Mouse (Mus musculus): ENCODE results near the gene Mob3c.

Mob3c gene

DNA sequence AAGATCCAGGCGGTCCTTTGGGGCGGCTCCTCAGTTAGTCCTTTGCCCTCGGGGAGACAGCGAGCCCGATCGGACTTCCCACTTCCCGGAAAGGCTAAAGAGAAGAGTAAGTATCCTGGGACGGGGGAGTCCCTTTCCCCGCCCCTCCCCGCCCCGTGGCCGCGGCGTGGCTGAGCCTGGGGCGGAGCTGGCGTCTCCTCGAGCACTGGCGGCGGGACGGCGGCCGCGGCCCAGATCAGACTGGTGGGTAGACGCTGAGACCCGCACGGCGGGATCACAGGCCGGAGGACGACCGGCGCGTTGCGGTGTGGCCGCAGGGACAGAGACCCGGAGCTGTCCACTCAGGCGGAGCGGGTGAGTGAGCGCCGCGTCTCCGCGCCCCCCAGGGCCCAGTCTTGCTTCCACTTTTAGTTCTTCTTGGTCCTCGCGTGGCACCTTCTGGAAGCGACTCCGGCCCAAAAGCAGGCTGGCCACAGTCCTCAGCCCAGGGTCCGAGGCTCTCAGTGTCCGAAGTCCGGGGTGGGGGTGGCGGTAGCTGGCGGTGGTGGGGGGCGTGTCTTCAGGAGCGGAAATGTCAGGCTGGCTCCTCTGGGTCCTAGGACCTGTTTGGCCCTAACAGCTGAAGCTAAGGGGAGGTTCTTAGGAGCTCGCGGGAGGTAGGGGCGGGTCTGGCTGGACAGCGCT, at the start of gene Mob3c:
Gene Mob3c, plus strand, starts transcription at position 205 of the 684 bp plus-strand sequence.
- no peak for DNase-seq (ENCODE audit: low read depth)

DNA sequence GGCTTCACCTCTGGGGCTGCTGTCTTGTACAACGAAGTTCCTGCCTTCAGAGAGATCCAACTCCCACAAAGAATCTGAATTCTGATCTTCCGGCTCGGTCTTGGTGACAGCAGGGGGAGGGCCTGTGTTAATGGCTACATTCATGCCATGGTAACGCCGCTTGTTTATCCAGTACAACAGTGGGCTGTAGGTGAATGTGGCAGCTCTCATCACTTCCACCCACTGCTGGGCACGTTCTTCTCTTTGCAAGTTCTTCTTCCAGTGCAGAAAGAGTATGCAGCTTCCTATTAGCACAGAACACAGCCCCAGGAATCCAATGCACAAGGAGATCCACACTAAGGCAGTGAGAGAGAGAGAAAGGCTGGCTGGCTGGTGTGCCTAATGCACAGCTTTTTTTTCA, 47.6 kb upstream of the Mob3c start:
- no peak for DNase-seq (ENCODE audit: low read depth)

DNA sequence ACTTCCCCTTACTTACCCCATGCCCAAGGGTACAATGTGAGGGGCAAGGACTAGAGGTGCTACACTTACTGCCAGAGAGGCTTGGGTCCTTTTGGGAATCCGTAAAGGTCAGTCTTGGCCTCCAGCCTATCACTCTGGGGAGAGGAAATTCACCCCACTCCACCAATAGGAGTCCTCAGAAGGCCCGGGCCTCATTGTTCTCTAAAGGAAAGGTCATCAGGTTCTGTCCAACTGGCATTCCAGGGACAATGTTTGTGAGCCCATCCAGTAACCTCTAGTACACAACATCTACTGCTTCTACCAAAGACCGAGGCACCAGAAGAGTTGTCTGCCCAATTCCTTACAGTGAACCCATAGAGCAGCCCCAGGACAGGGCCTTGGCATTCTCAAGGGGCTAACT, 47.0 kb upstream of the Mob3c start, which contains the start of gene Tex38:
Gene Tex38, minus strand, starts transcription at position 101 of the 400 bp plus-strand sequence.
- no peak for DNase-seq (ENCODE audit: low read depth)

DNA sequence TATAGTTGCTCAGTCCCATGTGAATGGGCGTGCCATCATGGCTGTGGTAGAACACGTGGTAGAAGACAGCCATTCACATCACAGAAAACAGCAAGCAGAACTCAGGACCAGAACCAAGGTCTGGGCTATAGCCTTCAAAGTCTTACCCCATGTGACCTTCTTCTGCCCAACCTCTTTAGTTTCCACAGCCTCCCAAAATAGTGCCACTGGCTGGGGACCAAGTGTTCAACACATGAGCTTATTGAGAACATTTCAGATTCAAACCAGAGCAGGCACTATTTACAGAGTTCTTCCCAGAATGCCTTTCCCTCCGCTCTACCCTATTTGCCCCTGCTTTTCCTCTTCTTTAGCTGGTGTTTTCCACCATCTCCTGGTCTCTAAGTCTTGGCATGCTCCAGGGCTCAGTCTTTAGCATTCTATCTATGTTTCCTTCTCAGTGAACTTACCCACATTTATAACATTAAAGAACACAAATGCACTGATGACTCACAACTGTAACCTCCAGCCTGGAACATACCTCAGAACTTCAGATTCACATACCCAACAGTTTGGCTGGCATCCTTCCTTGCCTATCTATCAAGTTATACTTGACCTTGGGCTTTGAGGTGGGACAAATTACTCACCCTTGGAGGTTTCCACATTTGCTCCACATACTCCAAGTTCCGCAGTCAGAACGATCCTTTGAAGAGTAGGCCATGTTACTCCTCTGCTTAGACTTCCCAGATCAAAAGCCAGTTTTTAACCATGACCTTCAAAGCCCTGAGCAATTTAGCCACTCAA, 45.7 kb upstream of the Mob3c start:
- DNase-seq (ENCODE audit: low read depth): no peak

DNA sequence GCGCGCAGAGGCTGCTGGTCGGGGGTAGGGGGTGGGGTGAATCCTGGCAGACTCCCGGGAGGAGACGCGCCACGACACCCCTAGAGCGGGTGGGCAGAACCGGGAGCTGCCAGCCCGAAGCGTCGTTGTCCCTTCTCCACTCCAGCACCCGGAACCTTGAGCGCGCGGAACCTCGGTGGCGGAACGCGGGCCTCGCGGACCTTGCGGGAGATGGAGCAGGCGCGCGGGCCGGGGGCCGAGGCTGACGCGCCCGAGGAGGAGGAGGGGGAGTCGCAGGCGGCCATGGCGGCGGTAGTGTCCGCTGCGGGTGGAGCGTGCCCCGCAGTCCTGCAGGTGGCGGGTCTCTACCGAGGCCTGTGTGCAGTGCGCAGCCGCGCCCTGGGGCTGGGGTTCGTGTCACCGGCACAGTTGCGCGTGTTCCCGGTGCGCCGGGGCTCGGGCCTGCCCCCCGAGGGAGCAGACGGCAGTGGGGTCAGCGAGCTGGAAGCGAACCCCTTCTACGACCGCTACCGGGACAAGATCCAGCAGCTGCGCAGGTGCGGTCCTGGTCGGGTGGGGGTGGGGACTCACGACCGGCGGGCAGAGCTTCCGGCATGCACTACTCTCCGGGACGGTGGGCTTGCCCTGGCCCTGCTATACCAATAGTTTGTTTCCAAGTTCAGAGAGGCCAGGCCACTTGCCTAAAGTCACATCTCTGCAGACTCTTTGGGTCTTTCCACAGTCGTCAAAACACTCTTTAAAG, 43.0 kb upstream of the Mob3c start, which contains the start of gene Atpaf1:
Gene Atpaf1, plus strand, starts transcription at position 44 of the 742 bp plus-strand sequence.
- DNase-seq (ENCODE audit: low read depth): peak; percentile 46

DNA sequence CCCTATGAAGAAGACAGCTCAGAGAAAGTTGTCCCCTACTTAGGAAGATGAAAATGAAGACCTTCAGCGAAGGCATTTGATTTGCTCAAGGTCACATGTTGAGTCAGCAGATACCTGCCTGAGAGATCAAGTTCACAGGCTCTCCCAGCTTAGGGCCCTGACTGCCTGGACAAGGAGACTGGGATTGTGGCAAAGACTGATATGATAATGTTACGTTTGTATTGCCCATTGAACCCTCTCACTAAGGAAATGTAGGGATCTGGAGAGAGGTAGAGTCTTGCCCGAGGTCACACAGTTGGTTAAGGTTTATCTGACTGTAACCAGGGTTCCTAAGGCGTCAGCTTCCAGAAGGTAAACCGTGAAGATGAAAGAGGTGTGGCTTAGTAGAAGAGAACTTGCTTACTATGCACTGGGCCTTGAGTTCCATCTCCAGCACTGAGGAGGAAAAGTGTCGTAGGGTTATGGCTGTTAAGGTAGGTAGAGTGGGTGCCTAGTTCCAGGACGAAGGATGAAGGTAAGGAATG, 42.3 kb upstream of the Mob3c start:
- peak; percentile 30 for DNase-seq (ENCODE audit: low read depth)

DNA sequence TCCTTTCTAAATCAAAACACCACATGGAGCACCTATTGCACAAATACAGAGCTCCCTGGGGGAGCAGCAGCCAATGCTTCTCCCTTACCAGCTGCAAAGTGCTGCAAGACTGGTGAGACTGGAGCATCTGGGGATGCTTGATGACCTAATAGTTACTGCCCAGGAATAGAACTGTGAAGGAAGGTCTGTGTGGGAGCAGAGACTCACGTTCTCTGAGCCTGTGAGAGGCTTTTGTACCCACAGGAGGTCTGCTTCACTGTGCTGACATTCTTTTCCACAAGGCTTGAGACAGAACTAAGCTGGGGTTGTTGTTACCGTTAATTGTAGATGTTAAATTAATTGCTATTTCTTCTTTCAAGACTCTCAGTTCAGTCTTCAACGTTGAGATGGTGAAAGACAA, 37.0 kb upstream of the Mob3c start:
- no peak for DNase-seq (ENCODE audit: low read depth)

DNA sequence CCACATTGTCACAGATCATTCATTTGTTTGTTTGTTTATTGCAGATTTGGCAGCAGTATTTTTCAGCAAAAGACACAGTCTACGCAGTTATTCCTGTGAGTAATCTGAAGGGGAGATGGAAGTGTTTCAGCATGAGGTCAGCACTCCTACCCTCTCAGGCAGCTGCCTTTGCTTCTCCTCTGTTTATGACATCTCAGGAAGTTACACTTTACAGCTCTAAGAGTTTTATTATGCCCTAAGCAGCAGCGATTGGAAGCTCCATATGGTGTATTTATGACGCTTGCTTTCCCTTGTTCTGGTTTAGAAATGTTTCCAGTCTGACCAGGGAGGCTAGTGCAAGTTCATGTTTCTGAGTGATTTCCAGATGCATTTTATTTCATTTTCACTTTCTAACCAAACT, 32.5 kb upstream of the Mob3c start:
- no peak for DNase-seq (ENCODE audit: low read depth)

DNA sequence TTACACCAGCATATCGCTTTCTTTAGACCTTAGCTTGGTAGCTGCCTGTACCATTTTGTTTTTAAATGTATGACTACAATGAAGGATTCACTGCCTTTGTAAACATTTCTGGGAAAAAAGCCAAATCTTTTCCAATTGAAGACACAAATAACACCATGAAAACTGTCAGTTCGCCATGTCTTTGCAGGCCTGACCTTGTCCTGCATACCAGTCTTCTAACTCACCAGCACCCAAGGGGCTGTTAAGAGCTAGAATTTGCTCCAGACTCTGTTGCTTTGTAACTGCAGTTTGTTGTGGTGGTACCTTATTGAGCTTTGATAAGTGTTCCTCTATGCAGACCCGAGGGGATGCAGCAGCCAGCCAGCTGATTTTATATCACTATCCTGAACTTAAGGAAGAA, 27.9 kb upstream of the Mob3c start:
- DNase-seq (ENCODE audit: low read depth): no peak

DNA sequence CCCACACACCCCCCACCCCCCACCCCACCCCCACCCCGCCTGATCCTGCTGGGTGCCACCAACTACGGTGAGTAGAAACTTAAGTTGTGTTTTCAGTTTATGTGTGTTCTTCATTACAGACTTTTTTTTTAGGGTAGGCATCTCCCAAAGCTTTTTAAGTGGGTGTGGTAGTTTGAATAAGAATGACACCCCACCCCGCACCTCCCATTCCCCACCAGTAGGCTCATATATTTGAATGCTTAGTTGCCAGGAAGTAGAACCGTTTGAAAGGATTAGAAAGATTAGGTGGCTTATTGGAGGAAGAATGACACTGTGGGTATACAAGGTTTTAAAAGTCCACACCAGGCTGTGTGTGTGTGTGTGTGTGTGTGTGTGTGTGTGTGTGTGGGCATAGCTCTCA, 15.6 kb upstream of the Mob3c start:
- DNase-seq (ENCODE audit: low read depth): no peak

DNA sequence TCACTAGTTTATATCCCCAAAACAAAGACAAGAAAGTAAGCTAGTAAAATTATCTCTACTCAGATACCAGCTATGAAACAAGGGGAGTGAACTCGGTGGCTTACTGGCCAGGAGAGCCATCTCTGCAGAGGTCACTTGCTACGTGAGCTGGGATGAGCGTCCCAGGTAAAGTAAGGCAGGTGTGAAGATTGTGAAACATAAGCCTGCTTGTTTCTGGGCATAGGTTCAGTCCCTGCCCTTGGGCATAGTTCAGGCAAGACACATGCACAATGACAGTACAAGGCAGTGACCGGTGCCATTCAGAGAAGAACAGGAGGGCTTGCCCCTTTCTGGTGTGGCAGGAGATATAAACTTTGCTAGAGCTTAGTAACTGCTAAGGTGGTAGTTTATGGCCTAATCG, 12.3 kb upstream of the Mob3c start:
- DNase-seq (ENCODE audit: low read depth): no peak

DNA sequence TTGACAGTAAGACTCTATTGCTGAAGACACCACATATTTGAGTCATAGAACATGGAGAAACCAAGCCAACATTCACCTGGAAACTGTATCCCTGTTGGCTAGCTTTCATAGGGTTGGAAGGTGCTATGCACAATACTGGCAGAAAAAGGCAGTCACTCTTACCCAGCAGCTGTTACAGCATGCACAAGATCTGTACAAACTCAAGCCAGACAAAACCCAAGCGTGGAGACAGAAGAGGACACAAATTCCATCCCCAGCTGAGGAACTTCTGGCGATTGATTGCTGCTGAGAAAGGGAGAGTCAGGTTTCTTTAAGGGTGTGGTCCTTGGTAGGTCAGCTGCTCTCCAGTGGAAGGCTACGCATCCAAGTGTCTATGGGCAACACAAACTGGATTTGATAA, 7.7 kb upstream of the Mob3c start:
- no peak for DNase-seq (ENCODE audit: low read depth)

DNA sequence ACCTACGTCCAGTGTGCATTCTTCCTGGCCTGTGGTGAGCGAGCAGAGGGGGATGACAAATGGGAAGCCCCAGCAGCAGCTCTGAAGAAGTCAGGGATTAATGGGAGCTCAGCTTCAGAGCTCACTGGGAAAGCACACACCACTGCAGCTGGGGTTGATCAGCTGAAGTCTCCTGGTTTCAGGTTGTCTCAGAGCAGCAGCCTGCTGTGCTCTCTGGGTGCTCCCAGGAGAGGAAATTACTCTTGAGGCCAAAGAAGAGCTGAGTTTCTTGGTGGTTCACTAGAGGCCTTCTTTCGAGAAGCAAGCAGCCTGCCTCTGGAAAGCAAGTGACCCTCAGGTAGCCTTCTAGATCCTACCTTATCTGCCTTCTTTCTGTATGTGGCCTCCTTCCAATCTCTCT, 6.9 kb upstream of the Mob3c start:
- DNase-seq (ENCODE audit: low read depth): no peak

DNA sequence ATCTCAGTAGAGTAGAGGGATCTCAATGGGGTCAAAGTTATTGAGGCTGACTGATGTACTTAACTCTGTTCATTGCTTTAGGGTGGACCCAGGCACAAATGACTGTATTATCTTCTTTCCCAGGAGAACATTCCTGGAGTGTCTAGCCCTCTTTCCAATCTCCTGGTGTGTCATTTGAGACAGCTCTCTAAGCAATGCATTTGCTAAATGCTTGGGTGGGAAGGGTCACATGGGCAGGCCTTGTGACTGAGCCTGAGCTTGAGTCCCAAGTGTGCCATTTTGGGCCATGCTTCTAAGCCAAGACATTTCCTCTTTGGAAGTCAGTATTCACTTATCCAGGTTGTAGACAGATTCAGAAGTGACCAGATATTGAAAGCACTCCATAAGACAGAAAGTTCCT, 6.5 kb upstream of the Mob3c start:
- DNase-seq (ENCODE audit: low read depth): no peak

DNA sequence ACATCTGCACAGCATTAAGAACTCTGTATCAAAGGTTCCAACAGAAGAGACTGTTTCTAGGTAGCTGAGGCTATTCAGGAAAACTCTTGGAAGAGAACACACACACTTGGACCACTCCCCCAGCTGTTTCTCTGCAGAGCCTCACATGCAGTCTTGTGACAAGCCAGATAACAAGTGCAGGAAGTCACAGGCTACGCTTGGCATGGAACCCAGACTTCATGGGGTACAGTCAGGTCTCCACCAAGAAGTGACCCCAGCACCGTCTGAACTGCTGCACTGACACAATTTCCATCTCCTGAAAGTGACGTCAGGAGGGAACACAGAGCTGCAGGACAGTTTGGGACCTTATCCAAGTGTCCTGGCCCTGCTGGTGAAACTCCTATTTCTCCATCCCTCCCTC, 6.0 kb upstream of the Mob3c start:
- DNase-seq (ENCODE audit: low read depth): no peak

DNA sequence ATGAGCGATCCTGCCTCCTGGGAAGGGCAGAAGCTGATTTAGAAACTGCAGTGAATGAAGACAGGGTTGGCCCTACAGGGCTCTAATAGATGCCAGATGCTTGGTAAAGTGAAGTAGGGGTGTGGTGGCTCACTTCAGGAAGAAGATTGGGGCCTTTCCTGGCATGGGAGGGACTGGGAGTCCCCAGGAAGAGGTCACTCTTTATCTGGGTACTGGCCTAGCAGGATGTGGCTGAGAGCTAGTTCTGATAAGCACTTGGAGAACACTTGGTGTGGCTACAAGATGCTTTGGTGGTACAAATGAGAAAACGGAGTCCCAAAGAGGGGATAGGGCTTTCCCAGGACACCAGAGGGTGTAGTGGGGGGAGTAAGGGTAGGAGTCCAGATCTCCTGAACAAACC, 3.7 kb upstream of the Mob3c start:
- no peak for DNase-seq (ENCODE audit: low read depth)

DNA sequence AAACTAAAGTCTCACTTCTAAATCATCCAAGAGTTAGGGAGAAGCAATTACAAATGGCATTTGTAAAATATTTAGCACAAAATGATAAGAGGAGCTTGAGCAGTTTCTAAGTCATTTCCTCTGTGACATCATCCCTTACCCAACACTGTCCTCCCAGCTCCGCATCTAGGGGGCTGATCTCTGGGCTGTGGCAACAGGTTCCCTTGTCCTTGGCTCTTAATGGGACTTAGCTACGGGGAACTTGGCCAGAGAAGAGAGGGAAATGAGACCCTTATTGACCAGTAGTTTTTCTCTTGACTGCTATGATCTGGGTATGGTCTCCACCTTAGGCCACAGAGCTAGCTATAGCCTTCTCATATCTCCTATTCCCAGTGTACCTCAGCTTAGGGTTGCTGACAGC, 2.6 kb upstream of the Mob3c start:
- DNase-seq (ENCODE audit: low read depth): no peak

DNA sequence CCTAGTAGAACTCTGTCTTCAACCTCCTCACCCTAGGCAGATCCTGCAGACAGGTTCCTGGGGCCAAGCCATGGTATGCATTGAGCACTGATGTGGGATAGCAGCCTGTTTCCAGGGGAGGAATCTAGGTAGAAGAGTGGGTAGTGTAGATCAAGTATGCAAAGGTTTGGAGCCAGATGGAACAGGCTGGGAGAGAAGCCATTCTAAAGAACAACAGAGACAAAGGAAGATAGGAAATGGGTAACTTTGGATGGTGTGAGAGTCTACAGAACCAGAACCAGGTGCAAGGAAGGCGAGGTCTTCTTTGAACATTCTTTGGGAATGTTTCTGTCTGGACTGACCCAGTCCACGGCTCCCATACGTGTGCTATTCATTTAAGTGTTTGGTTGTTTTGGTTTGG, 826 bp upstream of the Mob3c start:
- no peak for DNase-seq (ENCODE audit: low read depth)

DNA sequence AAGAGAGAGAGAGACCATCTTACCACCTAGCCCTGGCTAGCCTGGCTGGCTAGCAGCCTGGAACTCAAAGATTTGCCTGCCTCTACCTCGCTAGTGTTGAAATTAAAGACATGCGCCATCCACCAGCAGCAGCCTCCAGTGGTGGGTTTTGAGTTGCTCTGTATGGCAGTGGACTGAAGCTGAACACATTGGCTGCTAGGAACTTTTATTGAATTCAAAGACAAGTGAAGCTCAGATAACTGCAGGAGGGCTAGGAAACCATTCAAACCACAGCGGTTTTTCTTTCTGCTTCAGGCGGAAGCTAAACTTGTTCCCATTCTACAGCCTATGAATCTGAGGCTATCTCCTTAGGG, 381 bp upstream of the Mob3c start:
- no peak for DNase-seq (ENCODE audit: low read depth)

DNA sequence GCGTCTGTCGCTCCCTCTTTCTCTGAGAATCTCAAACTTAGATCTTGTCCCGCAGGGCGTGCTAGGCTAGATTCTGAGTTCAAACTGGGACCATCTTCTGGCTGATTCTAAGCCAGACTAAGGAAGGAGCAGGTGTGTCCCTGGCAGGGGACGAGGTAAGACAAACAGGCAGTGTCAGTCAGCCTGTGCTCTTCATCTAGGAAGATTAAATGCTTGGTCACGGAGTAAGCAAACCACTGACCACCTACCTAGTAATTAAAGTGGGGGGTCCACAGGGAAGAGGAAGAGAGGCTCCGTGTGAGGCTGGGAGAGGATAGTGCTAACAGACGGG, 645 bp downstream of the Mob3c start:
- no peak for DNase-seq (ENCODE audit: low read depth)

DNA sequence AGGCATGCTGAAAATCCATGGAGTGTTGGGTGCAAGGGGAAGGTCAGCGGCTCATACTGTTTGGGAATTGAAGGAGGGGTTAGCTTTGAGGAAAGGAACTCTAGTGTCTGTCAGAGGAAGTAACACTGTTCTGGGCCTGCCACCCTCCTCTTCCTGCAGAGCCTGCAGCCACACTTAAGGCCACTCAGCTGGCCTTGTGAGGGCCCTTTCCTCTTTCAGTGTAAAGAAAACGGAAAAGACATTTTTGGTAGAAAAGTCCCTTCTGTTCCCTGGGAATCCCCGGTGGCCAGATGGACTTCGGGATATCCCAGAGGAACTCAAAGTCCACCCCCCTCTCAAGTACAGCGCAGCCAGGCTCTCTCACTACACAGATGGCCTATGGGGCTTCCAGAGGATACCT, 2.6 kb downstream of the Mob3c start:
- DNase-seq (ENCODE audit: low read depth): no peak

DNA sequence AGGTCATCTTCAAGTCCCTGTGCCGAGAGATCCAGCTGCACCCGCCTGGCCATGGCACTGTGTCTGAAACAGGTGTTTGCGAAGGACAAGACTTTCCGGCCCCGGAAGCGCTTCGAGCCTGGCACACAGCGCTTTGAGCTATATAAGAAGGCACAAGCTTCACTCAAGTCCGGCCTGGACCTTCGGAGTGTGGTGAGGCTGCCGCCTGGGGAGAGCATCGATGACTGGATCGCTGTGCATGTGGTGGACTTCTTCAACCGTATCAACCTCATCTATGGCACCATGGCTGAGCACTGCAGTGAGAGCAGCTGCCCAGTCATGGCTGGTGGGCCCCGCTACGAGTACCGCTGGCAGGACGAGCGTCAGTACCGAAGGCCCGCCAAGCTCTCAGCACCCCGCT, 3.3 kb downstream of the Mob3c start:
- DNase-seq (ENCODE audit: low read depth): no peak

DNA sequence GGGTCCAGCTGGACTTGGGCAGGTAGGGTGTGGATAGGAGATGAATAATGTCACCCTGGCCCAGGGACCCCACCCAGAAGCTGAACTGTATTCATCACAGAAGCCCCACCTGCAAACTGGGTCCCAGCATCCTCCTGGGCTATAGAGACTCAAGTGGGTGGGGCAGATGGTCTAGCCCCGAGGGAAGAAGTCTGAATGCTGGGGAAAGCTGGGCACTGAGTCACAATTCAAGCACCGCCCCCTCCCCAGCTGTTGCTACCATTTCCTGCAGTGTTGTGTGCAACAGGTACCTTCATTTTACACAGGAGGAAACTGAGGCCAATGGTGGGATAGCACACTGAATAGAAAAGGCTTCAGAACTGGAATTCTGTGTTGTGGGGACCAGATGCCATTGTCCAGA, 4.1 kb downstream of the Mob3c start:
- no peak for DNase-seq (ENCODE audit: low read depth)
